Mouse (Mus musculus) embryo, embryonic 11.5 days (tissue): Measurements from ENCODE around the gene Aldh4a1.

Source experiments
- DNase-seq: peaks from one replicate; pipeline ENCODE4 v3.0.0-alpha.2; 2012; ENCODE audit warnings: low read depth, low spot score

The Aldh4a1 gene

DNA sequence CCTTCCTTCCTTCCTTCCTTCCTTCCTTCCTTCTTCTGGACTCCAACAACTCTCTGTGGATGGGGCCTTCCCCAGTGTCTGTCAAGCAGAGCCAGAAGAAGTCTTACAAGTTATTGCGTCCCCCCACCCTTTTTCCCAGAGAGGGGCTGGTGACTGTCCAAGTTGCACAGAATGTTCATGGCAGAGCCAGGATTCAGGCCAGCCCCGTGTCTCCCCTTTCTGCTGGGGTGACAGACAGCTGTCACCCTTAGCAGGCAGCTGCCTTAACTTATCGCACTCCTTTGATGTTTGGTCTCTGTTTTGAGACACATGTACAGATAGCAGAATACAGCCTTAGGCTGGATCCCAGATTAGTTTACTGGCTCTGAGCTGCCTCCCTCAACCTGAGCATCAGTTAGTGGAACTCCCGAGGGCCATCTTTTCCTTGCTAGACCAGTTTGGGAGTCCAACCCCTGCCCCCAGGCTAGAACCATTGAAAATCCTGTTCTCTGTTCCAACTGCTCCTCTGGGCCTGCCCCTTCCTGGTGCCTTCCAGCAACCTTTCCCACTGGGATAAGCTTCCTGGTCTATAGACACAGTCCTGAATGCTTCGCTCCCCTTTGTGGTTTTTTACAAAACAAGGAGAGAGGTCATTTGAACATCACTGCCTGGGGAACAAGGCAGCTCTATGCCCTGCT is 33.2 kb upstream of the Aldh4a1 start:
- DNase-seq: no peak

GRCm38 (mm10) chr4:139590446-139590845 is 32.2 kb upstream of the Aldh4a1 start:
- DNase-seq: no peak

- DNase-seq: no peak
Measured at GRCm38 (mm10) chr4:139592895-139593294, 29.8 kb upstream of the Aldh4a1 start.

- DNase-seq: no peak
Measured at GRCm38 (mm10) chr4:139593383-139593782, 29.3 kb upstream of the Aldh4a1 start.

DNA sequence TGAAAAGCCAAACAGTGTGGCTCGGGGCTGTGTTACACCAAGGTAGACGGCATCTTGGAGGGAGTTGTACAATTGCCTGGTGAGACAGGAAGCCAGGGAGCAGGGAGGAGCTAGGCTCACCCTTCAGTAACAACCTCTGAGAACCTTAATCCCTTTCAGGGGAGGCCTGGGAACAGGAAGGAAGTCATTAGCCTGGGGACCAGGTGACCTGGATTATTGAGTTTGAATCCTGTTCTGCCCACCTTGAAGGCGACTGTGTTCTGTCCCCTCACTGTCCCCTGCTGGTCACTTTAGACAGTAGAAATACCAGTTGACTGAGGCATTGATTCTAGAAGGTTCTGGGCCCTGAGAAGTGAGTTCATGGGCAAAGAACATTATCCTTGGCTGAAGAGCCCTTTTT is 28.6 kb upstream of the Aldh4a1 start:
- DNase-seq: no peak

DNA sequence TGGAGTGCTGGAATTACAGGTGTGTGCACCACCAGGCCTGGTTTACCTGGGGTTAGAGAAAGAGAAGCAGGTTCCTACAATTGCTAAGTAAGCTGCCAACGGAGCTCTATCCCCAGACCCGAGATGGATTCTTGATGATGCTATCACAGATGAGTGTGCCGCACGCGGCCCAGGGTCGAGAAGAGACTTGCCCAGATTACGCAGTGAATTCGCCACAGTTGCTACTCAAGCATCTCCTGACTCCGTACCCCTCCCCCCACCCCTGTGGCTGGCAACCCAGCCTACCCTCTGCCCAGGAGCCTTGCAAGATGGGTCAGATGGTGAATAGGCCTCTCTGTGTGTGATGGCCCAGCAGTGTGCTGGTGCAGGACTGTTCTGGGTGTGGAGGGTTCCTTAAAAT is 26.0 kb upstream of the Aldh4a1 start:
- no peak for DNase-seq

- no peak for DNase-seq
Measured at GRCm38 (mm10) chr4:139597286-139598284, 25.1 kb upstream of the Aldh4a1 start.

GRCm38 (mm10) chr4:139598356-139598755 is 24.3 kb upstream of the Aldh4a1 start:
- no peak for DNase-seq

DNA sequence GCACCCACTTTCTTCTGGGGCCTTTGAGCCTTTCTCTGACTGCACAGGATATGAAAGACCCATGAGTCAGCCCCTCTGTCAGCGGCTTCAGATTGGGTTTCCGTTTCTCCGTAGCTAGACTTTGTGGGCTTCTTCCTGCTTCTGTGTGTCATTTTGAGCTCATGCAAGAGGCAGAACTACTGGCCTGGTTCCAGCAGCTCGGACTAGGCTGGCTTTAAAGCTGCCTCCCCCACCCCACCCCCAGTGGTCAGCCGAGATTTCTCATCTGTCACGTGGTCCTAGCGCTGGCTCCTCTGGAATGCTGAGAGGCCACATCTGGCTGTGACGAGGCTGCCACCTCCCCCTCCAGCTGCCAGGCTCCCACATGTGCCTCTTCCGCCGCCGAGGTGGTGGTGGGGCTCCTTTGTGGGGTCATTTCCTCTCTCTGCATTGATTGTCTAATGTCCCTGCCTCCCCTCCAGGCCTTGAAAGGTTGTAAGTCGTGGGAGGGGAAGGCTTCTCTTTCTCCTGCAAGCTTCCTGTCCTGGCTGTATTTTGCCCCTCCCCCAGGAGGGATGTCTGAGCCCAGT is 23.6 kb upstream of the Aldh4a1 start:
- peak; percentile 87 for DNase-seq

DNA sequence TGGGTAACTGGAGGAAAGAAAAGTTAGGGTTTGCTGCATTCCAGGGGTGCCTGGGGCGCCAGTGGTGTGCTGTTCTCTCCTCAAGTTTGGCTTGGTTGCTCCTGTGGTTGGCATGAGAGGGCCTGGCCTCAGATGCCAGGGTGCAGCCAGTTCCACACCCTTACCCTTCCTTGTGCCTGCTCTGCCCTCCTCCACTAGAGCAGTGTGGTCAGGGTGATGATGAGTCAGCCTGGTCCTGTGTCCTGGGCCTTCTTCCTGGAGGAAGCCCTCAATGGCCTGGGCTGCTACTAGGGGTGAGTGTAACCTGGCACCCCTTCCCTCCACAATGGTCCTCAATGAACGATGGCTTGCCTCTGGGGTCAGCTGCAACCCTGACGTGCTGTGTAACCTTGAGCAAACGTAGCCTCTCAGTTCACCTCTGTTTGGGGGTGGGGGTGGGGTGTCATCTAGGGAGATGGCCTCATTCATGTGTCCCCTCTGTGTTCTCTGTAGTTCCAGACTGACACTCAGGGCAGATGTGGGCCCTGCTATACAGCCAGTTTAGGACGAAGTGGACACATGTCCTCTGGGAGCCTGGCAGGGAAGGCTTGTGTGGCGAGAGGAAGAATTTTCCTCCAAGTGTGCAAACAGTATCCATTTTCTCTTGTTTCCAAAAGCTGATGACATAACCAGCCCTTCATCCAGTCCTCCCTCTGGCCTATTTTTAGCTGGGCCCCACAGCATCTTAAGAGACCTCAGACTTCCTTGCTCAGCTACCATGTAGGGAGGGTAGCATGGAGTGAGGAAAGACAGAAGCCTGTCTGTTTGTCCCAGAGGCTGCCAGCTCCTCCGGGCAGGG is 20.9 kb upstream of the Aldh4a1 start:
- no peak for DNase-seq

GRCm38 (mm10) chr4:139602357-139603244 is 20.1 kb upstream of the Aldh4a1 start, which contains the start of gene Gm21969:
Gene Gm21969 (plus strand): TSS chr4:139603186.
- DNase-seq: no peak

DNA sequence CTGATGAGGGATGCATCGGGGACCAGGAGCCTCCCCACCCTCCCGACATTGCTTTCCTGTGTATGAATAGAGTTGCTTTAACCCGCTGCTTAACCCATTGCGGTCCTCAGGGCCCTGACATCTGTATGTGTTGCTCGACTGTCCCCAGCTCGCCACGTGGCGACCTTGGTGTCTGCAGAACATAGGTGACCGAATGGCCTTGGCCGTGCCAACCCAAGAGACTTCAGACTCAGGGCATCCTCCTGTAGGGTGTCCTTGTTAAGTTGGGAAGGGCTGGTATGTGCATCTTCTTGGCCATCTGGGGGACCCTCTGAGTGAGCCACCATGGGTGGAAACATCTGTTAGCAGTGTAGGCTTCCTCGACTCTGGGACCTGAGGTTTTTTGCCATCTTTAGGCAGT is 17.4 kb upstream of the Aldh4a1 start:
- DNase-seq: no peak

DNA sequence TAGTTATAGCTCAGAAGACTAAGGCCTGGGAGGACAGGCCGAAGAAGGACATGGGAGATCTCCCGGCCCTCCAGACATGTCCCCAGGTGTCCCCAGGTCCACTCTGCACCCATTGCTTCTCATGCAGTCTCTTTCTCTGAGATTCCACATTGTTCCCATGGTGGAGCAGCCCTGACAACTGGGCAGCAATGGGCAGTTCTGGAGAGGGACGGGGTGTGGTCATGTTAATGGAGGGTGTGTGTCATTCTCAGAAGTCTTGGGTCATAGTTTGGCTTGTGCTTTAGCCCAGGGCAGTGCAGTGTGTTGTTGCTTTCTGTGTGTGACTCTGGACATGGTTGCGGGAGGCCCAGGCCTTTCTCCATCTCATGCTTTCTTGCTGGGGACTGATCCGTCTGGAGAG is 15.9 kb upstream of the Aldh4a1 start:
- no peak for DNase-seq

DNA sequence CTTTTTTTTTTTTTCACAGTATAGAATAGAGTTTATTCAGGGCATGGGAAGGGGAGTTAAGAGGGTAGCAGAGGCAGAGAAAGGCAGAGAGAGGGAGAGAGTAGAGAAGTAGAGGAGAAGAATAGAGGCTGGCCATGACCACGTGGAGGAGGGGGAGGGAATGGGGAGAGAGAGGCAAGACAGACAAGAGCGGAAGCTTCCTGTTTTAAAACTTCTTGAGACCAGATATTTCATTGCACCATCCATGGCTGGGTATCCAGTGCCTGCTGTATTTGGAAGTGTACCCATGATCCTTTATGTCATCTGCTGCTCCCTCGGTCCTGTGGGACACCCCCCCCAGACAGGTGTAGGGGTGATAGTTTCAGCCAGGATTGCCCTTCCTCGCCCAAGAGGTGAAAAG is 13.7 kb upstream of the Aldh4a1 start:
- no peak for DNase-seq

GRCm38 (mm10) chr4:139610954-139611353 is 11.7 kb upstream of the Aldh4a1 start:
- no peak for DNase-seq

DNA sequence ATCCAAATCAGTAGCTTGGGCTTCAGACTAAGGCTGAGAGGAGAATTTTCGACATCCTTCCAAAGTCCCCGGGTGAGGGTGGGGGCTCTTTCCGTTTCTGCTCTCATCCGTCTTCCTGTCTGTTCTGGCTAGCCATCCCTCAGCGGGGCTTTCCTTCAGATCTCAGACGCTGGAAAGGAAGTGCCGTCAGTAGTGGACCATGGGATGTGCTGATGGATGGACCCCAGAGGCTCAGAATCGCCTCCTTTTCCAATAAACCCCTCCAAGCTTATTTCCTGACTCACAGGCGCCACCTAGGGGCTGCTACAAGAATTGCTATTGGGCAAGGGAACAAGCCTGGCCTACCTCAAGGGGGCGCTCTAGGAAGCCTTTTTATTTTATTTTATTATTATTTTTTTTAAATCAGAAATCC is 11.1 kb upstream of the Aldh4a1 start:
- DNase-seq: peak; percentile 67

DNA sequence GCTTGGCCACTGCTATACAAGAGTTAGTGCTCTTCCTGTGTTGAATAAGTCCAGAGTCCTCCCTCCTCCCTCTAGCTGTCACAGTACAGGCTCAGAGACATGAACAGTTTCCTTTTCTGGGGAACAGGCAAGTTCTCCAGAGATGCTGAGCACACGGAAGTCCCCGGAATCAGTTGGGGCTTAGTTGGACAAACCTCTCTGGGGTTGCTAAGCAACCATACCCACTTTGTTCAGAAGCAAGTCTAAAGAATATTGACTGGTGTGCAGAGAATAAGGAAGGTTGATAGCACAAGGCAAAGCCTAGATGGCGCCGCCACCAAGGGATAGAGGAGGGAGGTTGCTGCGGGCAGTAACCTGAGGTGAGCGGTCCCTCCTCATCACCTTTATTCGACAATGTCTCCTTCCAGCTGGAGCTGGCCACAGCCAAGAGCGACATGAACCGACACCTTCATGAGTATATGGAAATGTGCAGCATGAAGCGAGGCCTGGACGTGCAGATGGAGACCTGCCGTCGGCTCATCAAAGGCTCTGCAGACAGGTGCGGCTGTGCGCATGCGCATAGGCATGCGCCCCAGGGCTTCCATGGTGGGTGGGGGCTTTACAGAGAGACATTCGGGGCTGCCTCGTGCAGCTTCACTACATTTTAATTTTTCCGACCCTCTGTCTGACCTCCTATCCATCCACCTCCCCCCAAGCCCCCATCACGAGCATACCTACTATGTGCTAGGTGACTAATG is 8.0 kb upstream of the Aldh4a1 start:
- no peak for DNase-seq

- DNase-seq: no peak
Measured at GRCm38 (mm10) chr4:139616276-139617000, 6.2 kb upstream of the Aldh4a1 start.

DNA sequence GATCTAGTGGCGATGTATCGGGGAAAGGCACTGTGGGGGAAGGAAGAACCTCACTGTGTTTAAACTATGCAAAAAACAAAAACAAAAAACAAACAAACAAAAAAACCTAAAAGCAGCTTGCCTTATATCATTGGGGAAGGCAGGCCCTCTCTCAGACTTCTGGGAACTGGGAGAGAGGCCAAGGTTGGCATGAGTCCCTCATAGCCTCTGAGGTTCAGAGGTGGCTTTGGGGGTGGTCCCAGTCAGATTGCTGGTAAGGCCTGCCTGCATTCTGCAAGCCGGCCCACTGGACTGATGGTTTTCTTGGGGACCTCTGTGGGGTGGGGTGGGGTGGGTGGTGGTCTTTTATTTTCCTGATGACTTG is 5.7 kb upstream of the Aldh4a1 start:
- no peak for DNase-seq
